Mouse (Mus musculus) urinary bladder, postnatal 25 days (tissue): ENCODE data around the gene Lrrk2.

Experiments used
- DNase-seq: peaks from one replicate; pipeline ENCODE4 v3.0.0; 2022; ENCODE audit warnings: low spot score

The Lrrk2 gene

GRCm38 (mm10) chr15:91685880-91686563, 13.0 kb downstream of the Lrrk2 start:
- DNase-seq, result no peak

DNA sequence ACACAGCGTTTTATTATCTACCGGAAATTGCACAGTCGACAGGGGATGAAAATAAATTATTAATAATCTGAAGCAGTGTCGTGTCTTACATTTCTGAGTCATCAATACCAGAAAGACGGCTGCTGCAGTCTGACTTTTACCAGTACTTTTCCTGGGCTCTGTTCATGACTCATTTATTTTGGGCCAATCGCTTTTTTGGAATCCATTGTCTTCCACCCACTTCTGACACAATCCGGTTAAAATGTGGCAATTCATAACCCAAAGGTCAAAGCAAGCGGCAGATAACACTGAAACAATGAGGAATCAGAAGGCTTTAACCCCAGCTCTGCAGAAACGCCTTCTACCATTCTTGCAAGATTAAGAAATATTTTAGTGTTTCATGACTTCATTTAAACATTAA, 17.7 kb downstream of the Lrrk2 start:
- DNase-seq, result no peak

DNA sequence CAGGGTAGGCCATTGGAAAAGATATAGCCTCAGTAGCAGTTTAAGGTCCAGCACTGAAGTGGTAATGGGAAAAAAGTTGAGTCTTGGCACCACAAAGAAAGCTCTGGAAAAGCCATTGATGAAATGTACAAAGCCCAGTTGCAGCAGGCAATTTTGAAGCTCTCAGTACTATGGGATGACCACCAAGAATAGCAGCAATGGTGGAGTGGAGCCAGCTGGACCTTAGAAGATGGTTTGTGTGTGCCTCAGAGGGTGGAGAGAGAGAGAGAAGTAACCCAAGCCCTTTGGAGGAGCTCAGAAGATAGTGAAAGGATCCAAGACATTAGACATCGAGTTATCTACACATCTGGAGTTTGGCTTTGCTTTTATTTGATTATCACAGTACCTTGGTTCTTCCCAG, 20.1 kb downstream of the Lrrk2 start:
- no peak for DNase-seq

DNA sequence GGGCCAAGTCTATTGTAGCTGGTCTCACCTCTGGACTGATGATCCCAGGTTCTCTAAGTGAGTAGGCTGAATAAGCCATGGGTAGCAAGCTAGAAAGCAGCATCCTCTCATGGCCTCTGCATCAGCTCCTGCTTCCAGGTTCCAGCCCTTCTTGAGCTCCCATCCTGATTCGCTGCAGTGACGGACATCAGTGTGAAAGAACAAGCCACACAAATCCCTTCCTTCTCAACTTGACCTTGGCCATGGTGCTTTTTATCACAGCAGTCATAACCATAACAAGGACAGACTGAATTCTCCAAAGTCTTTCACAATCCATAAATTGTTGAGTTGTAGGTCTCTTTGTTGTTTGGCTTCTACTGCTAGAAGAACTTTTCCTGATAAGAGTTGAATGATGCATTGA, 20.9 kb downstream of the Lrrk2 start:
- DNase-seq, result no peak

DNA sequence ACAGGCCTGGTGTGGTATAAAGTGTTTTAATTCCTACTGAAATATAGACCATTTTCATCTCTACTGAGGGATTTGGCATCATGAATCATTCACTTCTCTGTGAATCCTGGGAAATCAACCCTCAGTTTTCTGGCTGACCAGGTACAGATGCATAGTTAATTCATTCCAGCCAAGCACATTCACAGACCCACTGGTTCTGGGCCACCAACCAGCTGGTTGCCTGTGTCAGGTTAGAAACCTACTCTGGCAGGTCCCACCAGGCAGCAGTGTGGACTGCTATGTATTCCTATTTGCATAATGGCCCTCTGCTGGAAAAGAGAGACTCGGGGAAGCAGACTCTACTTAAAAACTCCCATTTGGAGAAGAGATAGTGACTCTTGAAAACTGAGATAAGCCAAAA, 27.9 kb downstream of the Lrrk2 start:
- DNase-seq, result no peak

DNA sequence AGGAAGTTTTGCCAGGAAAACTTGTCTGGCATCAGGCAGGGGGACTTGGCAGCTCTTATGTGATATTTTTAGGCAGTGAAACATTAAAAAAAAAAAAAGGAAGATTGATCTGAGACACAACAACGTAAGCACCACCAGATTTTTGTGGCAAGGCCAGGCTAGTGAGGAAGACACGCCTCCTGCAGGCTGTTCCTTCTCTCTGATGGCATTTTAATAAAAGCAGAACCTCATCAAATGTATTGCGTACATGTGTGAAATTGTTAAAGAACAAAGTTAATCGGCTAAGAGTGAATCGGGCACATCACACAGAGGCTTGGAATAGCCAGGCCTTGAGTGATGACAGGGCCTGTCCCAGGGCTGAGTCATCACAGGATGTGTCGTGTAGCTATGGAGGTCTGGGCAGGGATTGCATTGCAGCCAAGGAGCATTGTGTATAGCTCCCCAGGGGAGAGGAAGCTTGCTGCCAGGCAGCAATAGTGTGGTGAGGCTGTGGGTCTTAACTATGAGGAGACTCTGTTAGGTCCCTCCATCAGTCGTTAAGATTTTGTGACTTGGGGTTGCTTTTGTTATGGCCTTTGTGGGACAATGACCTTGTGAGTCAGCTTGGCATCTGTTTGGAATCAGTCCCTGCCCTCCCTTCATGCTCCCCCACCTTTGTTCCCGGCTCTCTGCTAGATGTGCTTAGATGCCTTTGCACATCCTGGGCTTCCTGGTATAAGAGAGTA, 30.2 kb downstream of the Lrrk2 start:
- no peak for DNase-seq

- DNase-seq, result no peak
These were observed 31.1 kb downstream of the Lrrk2 start for GRCm38 (mm10) chr15:91704091-91704490.

DNA sequence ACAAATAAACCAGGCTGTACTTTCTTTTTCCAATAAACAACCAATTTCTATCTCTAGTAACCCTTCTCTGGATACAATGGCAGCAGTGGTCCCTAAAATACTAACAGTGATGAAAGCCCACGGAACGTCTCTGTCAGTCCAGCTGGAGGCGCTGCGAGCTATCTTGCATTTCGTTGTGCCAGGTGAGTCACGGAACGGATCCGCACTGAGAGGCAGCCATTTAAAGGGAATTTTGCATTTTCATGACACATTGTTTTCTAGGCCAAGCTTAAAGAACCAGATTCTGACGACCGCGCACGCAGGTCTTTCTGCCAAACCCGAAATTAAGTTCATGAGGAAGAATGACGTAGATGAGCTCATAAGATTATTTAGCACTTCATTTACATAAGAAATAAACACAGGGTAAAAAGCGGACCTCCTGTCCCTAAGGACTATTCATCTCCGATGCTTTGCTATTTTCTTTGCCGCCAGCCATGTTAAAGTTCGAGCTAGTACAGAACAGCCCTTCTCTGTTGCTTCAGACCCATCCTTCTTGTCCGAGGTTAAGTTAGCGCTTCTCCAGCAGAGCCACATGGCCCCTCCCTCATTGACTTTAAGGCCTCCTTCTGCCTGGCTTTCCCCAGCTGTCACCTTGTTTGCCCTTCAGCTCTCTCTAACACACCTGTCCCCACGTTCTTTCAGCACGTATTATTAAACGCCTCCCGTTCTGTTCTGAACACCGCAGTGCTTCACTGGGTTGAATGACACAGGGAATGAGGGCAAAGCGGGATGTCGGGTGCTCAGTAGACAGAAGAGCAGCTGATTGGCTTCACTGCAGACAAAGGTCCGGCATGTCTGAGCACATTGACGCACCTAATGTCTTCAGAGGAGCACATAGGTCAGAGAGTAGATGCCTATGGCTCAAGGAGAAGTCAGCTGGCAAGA, 36.5 kb downstream of the Lrrk2 start:
- DNase-seq, result no peak

DNA sequence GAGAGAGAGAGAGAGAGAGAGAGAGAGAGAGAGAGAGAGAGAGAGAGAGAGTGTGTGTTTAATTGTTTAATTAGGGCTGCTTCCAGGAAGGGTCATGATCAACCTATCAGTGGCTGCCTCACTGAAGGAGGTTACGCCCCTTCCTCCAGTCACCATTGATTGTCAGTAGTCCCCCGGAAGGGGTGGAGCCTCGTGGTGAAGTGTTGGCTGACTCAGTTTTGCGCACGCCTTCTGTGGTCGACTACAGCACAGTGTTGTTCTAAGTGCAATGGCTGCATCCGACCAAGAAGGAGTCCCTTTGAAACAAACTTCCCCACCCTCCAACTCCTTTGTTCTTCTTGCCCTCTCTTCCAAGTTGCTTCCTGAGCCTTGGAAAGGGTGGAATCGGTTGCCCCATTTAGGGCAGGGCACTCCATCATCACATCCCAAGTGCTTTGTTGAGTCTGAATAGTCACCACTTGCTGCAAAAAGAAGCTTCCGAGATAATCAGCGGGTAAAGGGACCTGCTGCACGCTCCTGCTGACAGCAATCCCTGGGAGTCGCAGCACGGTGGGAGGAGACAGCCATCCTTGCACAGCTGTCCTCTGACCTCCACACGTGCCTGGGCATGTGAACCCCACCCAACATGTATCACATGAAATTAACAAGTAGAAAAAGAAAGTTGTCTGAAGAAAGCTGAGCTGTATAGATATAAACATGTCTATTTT, 62.4 kb downstream of the Lrrk2 start:
- no peak for DNase-seq

DNA sequence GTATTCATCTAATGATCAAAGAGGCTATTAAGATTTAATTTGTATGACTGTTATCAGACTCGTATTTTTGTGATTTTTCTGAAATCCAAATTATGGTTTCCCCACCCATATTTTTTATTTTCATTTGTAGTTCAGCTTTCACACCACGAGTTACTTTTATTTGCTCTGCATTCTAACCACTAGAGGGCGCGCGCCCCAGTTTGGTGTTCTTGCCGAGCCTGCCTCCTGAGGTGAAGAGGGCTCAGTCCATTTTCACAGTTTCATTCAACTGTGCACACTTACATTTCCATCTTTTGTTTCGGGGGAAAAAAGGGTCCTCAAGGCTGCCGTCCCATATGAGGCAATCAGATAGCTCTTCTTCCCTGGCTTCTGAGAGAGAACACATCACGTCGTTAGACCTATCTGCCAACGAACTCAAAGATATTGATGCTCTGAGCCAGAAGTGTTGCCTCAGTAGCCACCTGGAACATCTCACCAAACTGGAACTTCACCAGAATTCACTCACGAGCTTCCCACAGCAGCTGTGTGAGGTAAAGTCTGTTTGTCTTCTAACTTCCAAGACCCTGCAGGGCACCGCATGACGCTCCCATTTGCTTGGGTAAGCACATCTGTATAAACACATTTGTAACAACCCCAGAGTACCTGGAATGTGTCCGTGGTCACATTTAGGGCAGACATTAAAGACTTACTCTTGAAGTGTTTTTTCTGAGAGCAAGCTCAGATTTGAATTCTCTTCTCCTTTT, 64.0 kb downstream of the Lrrk2 start:
- DNase-seq, result peak; percentile 63

- no peak for DNase-seq
These were observed 65.8 kb downstream of the Lrrk2 start for GRCm38 (mm10) chr15:91738808-91739207.

DNA sequence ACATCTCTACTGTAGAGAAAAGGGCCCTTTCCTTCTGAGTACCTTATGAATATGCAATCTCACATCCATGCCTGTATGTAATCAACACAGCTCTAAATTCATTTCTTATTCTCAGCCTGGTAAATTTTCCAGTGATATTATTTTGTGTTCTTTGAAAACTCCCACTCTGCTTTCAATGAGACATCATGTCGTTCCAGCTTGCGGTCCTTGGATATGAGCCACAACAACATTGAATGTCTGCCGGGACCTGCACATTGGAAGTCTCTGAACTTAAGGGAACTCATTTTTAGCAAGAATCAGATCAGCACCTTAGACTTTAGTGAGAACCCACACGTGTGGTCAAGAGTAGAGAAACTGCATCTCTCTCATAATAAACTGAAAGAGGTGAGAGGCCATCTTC, 72.5 kb downstream of the Lrrk2 start:
- DNase-seq, result no peak

DNA sequence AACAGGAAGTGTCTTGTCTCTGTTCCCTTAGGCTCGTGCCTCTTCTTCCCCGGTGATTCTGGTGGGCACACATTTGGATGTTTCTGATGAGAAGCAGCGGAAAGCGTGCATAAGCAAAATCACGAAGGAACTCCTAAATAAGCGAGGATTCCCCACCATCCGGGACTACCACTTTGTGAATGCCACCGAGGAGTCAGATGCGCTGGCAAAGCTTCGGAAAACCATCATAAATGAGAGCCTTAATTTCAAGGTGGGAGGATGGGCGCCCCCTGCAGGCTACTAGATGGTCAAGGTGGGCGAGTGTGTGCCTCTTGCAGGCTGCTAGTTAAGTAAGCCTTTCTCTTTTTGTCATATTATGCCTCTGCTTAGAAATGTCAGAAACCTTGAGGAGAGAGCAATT, 79.1 kb downstream of the Lrrk2 start:
- peak; percentile 14 for DNase-seq

GRCm38 (mm10) chr15:91753378-91754080, 80.6 kb downstream of the Lrrk2 start:
- DNase-seq, result no peak

- DNase-seq, result peak; percentile 56
These were observed 81.6 kb downstream of the Lrrk2 start for GRCm38 (mm10) chr15:91754546-91754945.

GRCm38 (mm10) chr15:91755756-91756155, 82.8 kb downstream of the Lrrk2 start:
- DNase-seq, result no peak

DNA sequence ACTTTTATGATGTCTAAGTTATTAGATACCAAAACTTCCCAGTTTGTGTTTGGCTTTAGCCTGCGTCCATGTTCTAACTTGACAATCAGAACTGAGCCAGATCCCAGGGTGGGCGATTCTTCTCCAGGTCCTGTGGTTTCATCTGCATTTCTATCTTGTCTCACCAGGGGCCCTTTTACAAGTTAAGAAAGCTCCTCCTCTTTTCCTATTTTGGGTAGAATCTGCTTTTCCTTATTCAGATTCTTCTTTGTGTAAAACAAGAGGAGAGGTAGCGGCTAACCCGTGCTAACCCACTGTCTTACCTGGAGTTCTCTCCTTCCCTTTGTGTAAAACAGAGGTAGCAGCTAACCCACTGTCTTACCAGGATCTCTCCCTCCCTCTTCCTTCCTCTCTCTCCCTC, 99.1 kb downstream of the Lrrk2 start:
- no peak for DNase-seq

- DNase-seq, result no peak
These were observed 106.2 kb downstream of the Lrrk2 start for GRCm38 (mm10) chr15:91779166-91779565.

- DNase-seq, result peak; percentile 26
These were observed 108.2 kb downstream of the Lrrk2 start for GRCm38 (mm10) chr15:91781172-91781571.

- no peak for DNase-seq
These were observed 115.4 kb downstream of the Lrrk2 start for GRCm38 (mm10) chr15:91788338-91788737.

DNA sequence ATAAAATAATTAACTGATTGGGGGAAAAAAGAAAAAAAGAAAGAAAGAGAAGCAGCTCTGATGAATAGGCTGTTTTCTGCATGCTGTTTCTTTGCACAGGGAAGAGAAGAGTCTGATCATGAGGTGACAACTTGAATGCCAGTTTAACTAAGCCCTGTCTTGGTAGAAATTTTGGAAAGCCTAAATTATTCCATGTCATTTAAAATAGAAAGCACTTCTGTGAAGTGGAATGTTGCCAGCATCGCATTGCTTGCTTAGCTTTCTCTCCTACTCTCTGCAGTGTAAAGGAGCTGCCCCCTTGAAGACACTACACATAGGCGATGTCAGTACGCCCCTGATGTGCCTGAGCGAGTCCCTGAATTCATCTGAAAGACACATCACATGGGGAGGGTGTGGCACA, 133.5 kb downstream of the Lrrk2 start:
- no peak for DNase-seq
